Mouse (Mus musculus) hindbrain, embryonic 15.5 days (tissue): ENCODE results near the gene Man1c1. TPM values are rescaled to one million over a fixed set of nuclear protein-coding genes. Genes with fewer than 3 reads are reported as not detected.

ENCODE experiments used
- ATAC-seq: fragments of 200-750 bp; cut with Nextera tagmentation; 2 replicates; pipeline ENCODE4 v1.8.0; 2017; ENCODE audit warnings: low read depth, moderate number of reproducible peaks, moderate TSS enrichment; ENCODE audit not compliant: low FRiP score
- H3K27ac ChIP-seq: fragments of 300-500 bp; sonication (generic); replicated peaks from 2 replicates; pipeline ENCODE4 v1.5.1; 2015; ENCODE audit warnings: mild to moderate bottlenecking, inconsistent platforms
- H3K27me3 ChIP-seq: fragments of 300-500 bp; sonication (generic); 2 replicates; pipeline ENCODE4 v1.6.1; 2015; ENCODE audit warnings: control low read depth, inconsistent platforms
- H3K36me3 ChIP-seq: fragments of 300-500 bp; sonication (generic); 2 replicates; pipeline ENCODE4 v1.6.1; 2015; ENCODE audit warnings: control low read depth, inconsistent platforms
- H3K4me1 ChIP-seq: fragments of 300-500 bp; sonication (generic); replicated peaks from 2 replicates; pipeline ENCODE4 v1.6.1; 2015; ENCODE audit warnings: control low read depth, inconsistent platforms
- H3K4me2 ChIP-seq: fragments of 300-500 bp; sonication (generic); 2 replicates; pipeline ENCODE4 v1.6.1; 2015; ENCODE audit warnings: moderate library complexity, mild to moderate bottlenecking, inconsistent platforms
- H3K4me3 ChIP-seq: fragments of 300-500 bp; sonication (generic); 2 replicates; pipeline ENCODE4 v1.5.1; 2015; ENCODE audit warnings: mild to moderate bottlenecking, inconsistent platforms
- H3K9ac ChIP-seq: fragments of 300-500 bp; sonication (generic); 2 replicates; pipeline ENCODE4 v1.6.1; 2015; ENCODE audit warnings: inconsistent platforms
- H3K9me3 ChIP-seq: fragments of 300-500 bp; sonication (generic); 2 replicates; pipeline ENCODE4 v1.6.1; 2016; ENCODE audit warnings: control low read depth, inconsistent platforms
- WGBS: fragments of 180-500 bp; shearing (Covaris S2); methylation state at CpG from one replicate; pipeline ENCODE4 v1.1.7; 2015; 5-methylcytosine and 5-hydroxymethylcytosine counted together
- microRNA-seq: library from miRNA; unstranded; fragments of <30 nt; microRNA quantifications from one replicate; pipeline ENCODE4, GENCODE M21; 2016
- polyA plus RNA-seq: library from polyadenylated mRNA; unstranded; fragments of >200 nt; fragmentation: Nextera tagmentation; extraction: Ambion mirVana; gene quantifications from 2 replicates; pipeline ENCODE4 v1.2.1, GENCODE M21; 2015

Gene Man1c1
- polyA plus RNA-seq, 1 experiment from 2014 or later, result 6.1 TPM

GRCm38 (mm10) chr4:134518541-134518940 is 185.5 kb downstream of the Man1c1 start:
- no peak for ATAC-seq
- Histone ChIP-seq H3K27me3 (no peaks in the 10 kb centered on the region), H3K4me2 (no peak overlapping the region), H3K4me3 (no peak overlapping the region), H3K9ac (no peak overlapping the region), H3K4me1 (no peaks in the 10 kb centered on the region), H3K9me3 (no peaks in the 10 kb centered on the region), H3K27ac (no peak overlapping the region), H3K36me3 (no peaks in the 10 kb centered on the region)
- WGBS, result 90% methylated on average over 4 of the region's 4 CpGs

GRCm38 (mm10) chr4:134517719-134518118 is 186.4 kb downstream of the Man1c1 start:
- Histone ChIP-seq H3K36me3 (no peaks in the 10 kb centered on the region), H3K4me2 (no peak overlapping the region), H3K9ac (no peak overlapping the region), H3K27ac (no peak overlapping the region), H3K9me3 (no peaks in the 10 kb centered on the region), H3K4me3 (no peak overlapping the region), H3K27me3 (no peaks in the 10 kb centered on the region), H3K4me1 (no peaks in the 10 kb centered on the region)
- ATAC-seq, result no peak
- 89% methylated on average over 10 of the region's 10 CpGs for WGBS

GRCm38 (mm10) chr4:134516981-134517380 is 187.1 kb downstream of the Man1c1 start:
- H3K36me3 ChIP-seq, result no peaks in the 10 kb centered on the region
- no peak overlapping the region for H3K4me3 ChIP-seq
- WGBS, result 81% methylated on average over 8 of the region's 8 CpGs
- no peak overlapping the region for H3K9ac ChIP-seq
- no peak for ATAC-seq
- H3K27ac ChIP-seq, result no peak overlapping the region
- no peaks in the 10 kb centered on the region for H3K9me3 ChIP-seq
- H3K4me1 ChIP-seq, result no peaks in the 10 kb centered on the region
- no peaks in the 10 kb centered on the region for H3K27me3 ChIP-seq
- H3K4me2 ChIP-seq, result no peak overlapping the region

GRCm38 (mm10) chr4:134515614-134516013 is 188.5 kb downstream of the Man1c1 start:
- WGBS, result 86% methylated on average over 7 of the region's 7 CpGs

GRCm38 (mm10) chr4:134514309-134514930 is 189.7 kb downstream of the Man1c1 start:
- WGBS, result 92% methylated on average over 11 of the region's 11 CpGs
- Histone ChIP-seq H3K9ac (no peak overlapping the region), H3K4me3 (no peak overlapping the region), H3K27me3 (no peaks in the 10 kb centered on the region), H3K36me3 (no peaks in the 10 kb centered on the region), H3K27ac (no peak overlapping the region), H3K9me3 (no peaks in the 10 kb centered on the region), H3K4me2 (no peak overlapping the region), H3K4me1 (peaks cover 9% of the 10 kb centered on the region)
- ATAC-seq, result no peak

More at GRCm38 (mm10) chr4:134515614-134516013, 188.5 kb downstream of the Man1c1 start:
- no peaks in the 10 kb centered on the region for H3K27me3 ChIP-seq
- no peak overlapping the region for H3K4me2 ChIP-seq
- no peak overlapping the region for H3K27ac ChIP-seq
- ATAC-seq, result no peak
- no peak overlapping the region for H3K9ac ChIP-seq
- H3K4me1 ChIP-seq, result peaks cover 9% of the 10 kb centered on the region
- H3K4me3 ChIP-seq, result no peak overlapping the region
- no peaks in the 10 kb centered on the region for H3K9me3 ChIP-seq
- H3K36me3 ChIP-seq, result no peaks in the 10 kb centered on the region

- Histone ChIP-seq H3K36me3 (peaks cover 3% of the 10 kb centered on the region), H3K4me3 (no peak overlapping the region), H3K27me3 (no peaks in the 10 kb centered on the region), H3K9ac (no peak overlapping the region), H3K27ac (no peak overlapping the region), H3K4me2 (peak overlapping the region; percentile 25; the same call in 1 of the 2 replicates), H3K4me1 (peaks cover 9% of the 10 kb centered on the region), H3K9me3 (no peaks in the 10 kb centered on the region)
- 27% methylated on average over 15 of the region's 15 CpGs for WGBS
- ATAC-seq, result no peak
Observed at GRCm38 (mm10) chr4:134512798-134513197, 191.3 kb downstream of the Man1c1 start.

GRCm38 (mm10) chr4:134511730-134512129 is 192.4 kb downstream of the Man1c1 start:
- Histone ChIP-seq H3K4me1 (peaks cover 9% of the 10 kb centered on the region), H3K4me3 (no peak overlapping the region), H3K27me3 (no peaks in the 10 kb centered on the region), H3K27ac (no peak overlapping the region), H3K4me2 (peak overlapping the region; percentile 96), H3K36me3 (peaks cover 12% of the 10 kb centered on the region), H3K9me3 (no peaks in the 10 kb centered on the region), H3K9ac (no peak overlapping the region)
- WGBS, result 75% methylated on average over 6 of the region's 6 CpGs
- no peak for ATAC-seq

Small RNA genes lying within 50 kb of the gene (microRNA-seq; reads per million reads assigned to microRNA genes)
- not detected for gene Mir6403

Other genes starting within 250 kb of the Man1c1 start
- 5,846 and 6,036 TPM in 2 replicates for gene Stmn1, start 236.0 kb downstream of the Man1c1 start, polyA plus RNA-seq
- gene Paqr7, start 207.6 kb downstream of the Man1c1 start, polyA plus RNA-seq, result 30.4 and 35.2 TPM in 2 replicates
- gene Aunip, start 193.3 kb downstream of the Man1c1 start, polyA plus RNA-seq, result 2.0 and 2.9 TPM in 2 replicates
- gene Mtfr1l, start 168.9 kb downstream of the Man1c1 start, polyA plus RNA-seq, result 168 and 179 TPM in 2 replicates
- gene Selenon, start 152.1 kb downstream of the Man1c1 start, polyA plus RNA-seq, result 31.2 and 32.0 TPM in 2 replicates
- 2.6 and 2.7 TPM in 2 replicates for gene Ldlrap1, start 63.7 kb upstream of the Man1c1 start, polyA plus RNA-seq
- 81.2 and 91.4 TPM in 2 replicates for gene Maco1, start 149.1 kb upstream of the Man1c1 start, polyA plus RNA-seq
- gene Rhd, start 160.2 kb upstream of the Man1c1 start, polyA plus RNA-seq, result 2.2 TPM in 2 replicates
- gene Tmem50a, start 210.7 kb upstream of the Man1c1 start, polyA plus RNA-seq, result 209 and 217 TPM in 2 replicates
- gene Rsrp1, start 219.3 kb upstream of the Man1c1 start, polyA plus RNA-seq, result 465 and 471 TPM in 2 replicates
- 57.2 and 62.7 TPM in 2 replicates for gene Syf2, start 226.6 kb upstream of the Man1c1 start, polyA plus RNA-seq